ENCODE assay signal across 14 mouse cellular contexts in the genomic region with DNA sequence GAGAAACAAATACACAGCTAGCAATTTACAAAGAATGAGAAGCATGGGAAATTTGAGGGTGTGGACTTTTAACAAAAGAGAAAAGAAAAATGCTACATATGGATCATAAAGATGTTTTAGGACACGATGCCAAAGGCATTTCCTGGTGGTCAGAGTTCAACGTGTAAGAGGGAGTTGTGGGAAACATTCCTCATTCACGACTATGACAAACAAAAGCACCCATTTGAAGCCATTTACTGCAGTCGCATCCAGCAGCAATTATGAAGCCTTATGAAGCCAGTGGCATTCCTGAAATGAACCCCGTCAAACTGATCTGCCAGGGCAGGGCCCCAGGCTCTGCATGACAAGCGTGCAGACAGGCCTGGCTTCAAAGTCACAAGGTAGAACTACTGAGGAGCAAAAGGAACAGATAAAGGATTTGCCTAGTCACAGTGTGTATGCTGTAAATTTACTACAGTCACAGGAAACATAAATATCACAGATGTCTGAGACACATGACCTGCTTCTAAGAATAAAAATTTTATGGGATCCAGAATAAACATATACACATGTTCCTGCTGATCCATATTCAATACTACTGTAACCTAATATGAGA. TPM values are rescaled to one million over a fixed set of nuclear protein-coding genes. Genes with fewer than 3 reads are reported as not detected.
DNase-seq lines count a peak whose midpoint lies in the region; ATAC-seq and TF ChIP-seq lines count a peak whose summit lies in the region.
"Had no signal": no experiment of that assay in that cellular context is flagged by ENCODE, and none has a peak within 500 bp of the region (broad histone marks: within the 10 kb centered on the region; RNA-seq: fewer than 3 reads in every experiment).

No protein-coding gene starts in this region.

- H3K27me3 ChIP-seq in midbrain, embryonic 11.5 days (ENCODE audit: control insufficient read depth, insufficient read depth, low read length) = no peaks in the 10 kb centered on the region
- H3K27me3 ChIP-seq in midbrain, embryonic 15.5 days (replicated peaks) = no peaks in the 10 kb centered on the region
- H3K27me3 ChIP-seq in intestine, embryonic 15.5 days (replicated peaks) = no peaks in the 10 kb centered on the region
- H3K27me3 ChIP-seq in small intestine, adult 2 months (ENCODE audit: control insufficient read depth, insufficient read depth, low read length) = no peaks in the 10 kb centered on the region

- peak; percentile 91 for DNase-seq in heart, adult 11 months
- DNase-seq in heart, postnatal 36 days = no peak
- peak; percentile 21 for DNase-seq in midbrain, embryonic 11.5 days (ENCODE audit: low spot score, missing footprints)
- no peak for DNase-seq in frontal cortex, postnatal 36 days (ENCODE audit: low spot score in 2 of 2)
- DNase-seq: adrenal gland, postnatal 25 days; cerebellum, adult 11-12 months; forebrain, postnatal 0 days; kidney, adult 8-10 months; lung, adult 18-20 months; thymus, postnatal 14 days had no signal

- no peak for ATAC-seq in midbrain, embryonic 11.5 days (ENCODE audit: low FRiP score)
- ATAC-seq in midbrain, embryonic 15.5 days (replicated peaks) = no peak
- peak; percentile 87 for ATAC-seq in intestine, embryonic 15.5 days
- ATAC-seq in activated CD4-positive, CD25-positive, alpha-beta regulatory T cell, adult 4 months = no peak
- ATAC-seq: forebrain, postnatal 0 days had no signal

- no peak overlapping the region for H3K9ac ChIP-seq in midbrain, embryonic 11.5 days (ENCODE audit: low read length)
- H3K9ac ChIP-seq in midbrain, embryonic 15.5 days = no peak overlapping the region
- no peak overlapping the region for H3K9ac ChIP-seq in intestine, embryonic 15.5 days
- H3K9ac ChIP-seq: forebrain, postnatal 0 days had no signal

- no peaks in the 10 kb centered on the region for H3K36me3 ChIP-seq in midbrain, embryonic 11.5 days (ENCODE audit: control insufficient read depth, insufficient read depth, low read length)
- H3K36me3 ChIP-seq in midbrain, embryonic 15.5 days (replicated peaks) = no peaks in the 10 kb centered on the region
- no peaks in the 10 kb centered on the region for H3K36me3 ChIP-seq in intestine, embryonic 15.5 days
- 0 out of 2 replicates have a peak, but pooled peaks cover 1% of the 10 kb centered on the region for H3K36me3 ChIP-seq in small intestine, adult 2 months (ENCODE audit: control insufficient read depth, insufficient read depth, low read length)

- no peak overlapping the region for H3K4me3 ChIP-seq in midbrain, embryonic 11.5 days (ENCODE audit: low read depth, low read length)
- no peak overlapping the region for H3K4me3 ChIP-seq in midbrain, embryonic 15.5 days
- H3K4me3 ChIP-seq in intestine, embryonic 15.5 days (replicated peaks) = no peak overlapping the region
- no peak overlapping the region for H3K4me3 ChIP-seq in small intestine, adult 2 months (ENCODE audit: low read depth, low read length)

- no peak overlapping the region for H3K27ac ChIP-seq in midbrain, embryonic 11.5 days (ENCODE audit: low read depth, low read length)
- H3K27ac ChIP-seq in midbrain, embryonic 15.5 days = no peak overlapping the region
- H3K27ac ChIP-seq in intestine, embryonic 15.5 days = no peak overlapping the region
- 0 out of 2 replicates have a peak overlapping the region, but pooled peaks have one; percentile 21 for H3K27ac ChIP-seq in small intestine, adult 2 months (ENCODE audit: insufficient read depth, low read depth, low read length)

- intact Hi-C loops in heart, postnatal 36 days (cut with DNase I) = no loop called here

- no peak for TF ChIP-seq CTCF in small intestine, adult 2 months (IDR thresholded peaks at IDR 0.05; ENCODE audit: extremely low read depth, insufficient read length, insufficient replicate concordance, low read depth, low read length)

- WGBS in midbrain, embryonic 11.5 days = 84% methylated on average over 6 of the region's 6 CpGs
- WGBS in midbrain, embryonic 15.5 days = 83% methylated on average over 6 of the region's 6 CpGs
- WGBS in intestine, embryonic 15.5 days = 32% methylated on average over 6 of the region's 6 CpGs
- WGBS in small intestine, adult 2 months = 11% methylated on average over 6 of the region's 6 CpGs

- H3K4me2 ChIP-seq in midbrain, embryonic 11.5 days = no peak overlapping the region
- no peak overlapping the region for H3K4me2 ChIP-seq in midbrain, embryonic 15.5 days
- no peak overlapping the region for H3K4me2 ChIP-seq in intestine, embryonic 15.5 days (replicated peaks)

- TF ChIP-seq POLR2A in small intestine, adult 2 months (IDR thresholded peaks at IDR 0.05; ENCODE audit: low read depth, low read length) = no peak

- no peaks in the 10 kb centered on the region for H3K9me3 ChIP-seq in midbrain, embryonic 11.5 days (ENCODE audit: control insufficient read depth, low read length)
- H3K9me3 ChIP-seq in midbrain, embryonic 15.5 days = no peaks in the 10 kb centered on the region
- no peaks in the 10 kb centered on the region for H3K9me3 ChIP-seq in intestine, embryonic 15.5 days

- H3K4me1 ChIP-seq in midbrain, embryonic 11.5 days (ENCODE audit: control insufficient read depth, insufficient read depth, low read length) = no peaks in the 10 kb centered on the region
- H3K4me1 ChIP-seq in midbrain, embryonic 15.5 days = 0 out of 2 replicates have a peak, but pooled peaks cover 3% of the 10 kb centered on the region
- no peaks in the 10 kb centered on the region for H3K4me1 ChIP-seq in intestine, embryonic 15.5 days (replicated peaks)
- peaks cover 5% of the 10 kb centered on the region for H3K4me1 ChIP-seq in small intestine, adult 2 months (ENCODE audit: control insufficient read depth, insufficient read depth, insufficient read length, low read length)

RNA-seq across cellular contexts. Expression of gene Strn, which starts 12.4 kb away (rescaled TPM):
- 10 to 100 TPM; 22.1 to 27.9 TPM for total RNA-seq in heart, postnatal 36 days (2021)
- 6.7 and 7.9 TPM in 2 replicates for polyA plus RNA-seq in midbrain, embryonic 11.5 days (2014; fragmentation: Nextera tagmentation; extraction: Ambion mirVana)
- 5.0 and 5.4 TPM in 2 replicates for polyA plus RNA-seq in midbrain, embryonic 15.5 days (2015; fragmentation: Nextera tagmentation; extraction: Ambion mirVana)
- 5.3 and 5.4 TPM in 2 replicates for polyA plus RNA-seq in intestine, embryonic 15.5 days (2015; fragmentation: Nextera tagmentation; extraction: Ambion mirVana)
- 2.6 and 5.6 TPM in 2 replicates for polyA plus RNA-seq in small intestine, adult 2 months (2012; rRNA removed)
- 1 to 10 TPM; 8.3 to 8.8 TPM for polyA plus RNA-seq in activated CD4-positive, CD25-positive, alpha-beta regulatory T cell, adult 4 months (2017; shearing (Covaris generic))

Comparison
In these comparisons a context has a peak if more than half of its experiments do, and no peak if none do; other contexts are left out.
1. DNase-seq: peak in heart, adult 11 months (single experiment) and midbrain, embryonic 11.5 days (single experiment); none in heart, postnatal 36 days (0 of 2) and frontal cortex, postnatal 36 days (0 of 2).